Mouse (Mus musculus) intestine, embryonic 16.5 days (tissue): ENCODE measurements at regions not wholly inside any gene's neighbourhood (a gene's known extent, or its start where the extent isn't known, plus 50 kb on each side); places are given as distances from the start of the nearest gene placed in this dataset.

Experiments used
- ATAC-seq: fragments of 200-750 bp; cut with Nextera tagmentation; 2 replicates; pipeline ENCODE4 v1.8.0; 2017; ENCODE audit warnings: moderate TSS enrichment, moderate library complexity
- H3K27ac ChIP-seq: fragments of 300-500 bp; sonication (generic); 2 replicates; pipeline ENCODE4 v1.5.1; 2014; ENCODE audit warnings: mild to moderate bottlenecking, low read length
- H3K27me3 ChIP-seq: fragments of 300-500 bp; sonication (generic); replicated peaks from 2 replicates; pipeline ENCODE4 v1.6.1; 2014; ENCODE audit warnings: low read length, control low read depth, mixed read lengths; ENCODE audit not compliant: control insufficient read depth, insufficient read depth
- H3K36me3 ChIP-seq: fragments of 300-500 bp; sonication (generic); 2 replicates; pipeline ENCODE4 v1.6.1; 2014; ENCODE audit warnings: low read length, control low read depth; ENCODE audit not compliant: control insufficient read depth, insufficient read depth
- H3K4me1 ChIP-seq: fragments of 300-500 bp; sonication (generic); 2 replicates; pipeline ENCODE4 v1.6.1; 2014; ENCODE audit warnings: low read length, control low read depth, mixed read lengths; ENCODE audit not compliant: control insufficient read depth, insufficient read depth
- H3K4me2 ChIP-seq: fragments of 300-500 bp; sonication (generic); 2 replicates; pipeline ENCODE4 v1.6.1; 2014; ENCODE audit warnings: low read depth, low read length, control low read depth
- H3K4me3 ChIP-seq: fragments of 300-500 bp; sonication (generic); 2 replicates; pipeline ENCODE4 v1.5.1; 2014; ENCODE audit warnings: mild to moderate bottlenecking, low read length
- H3K9ac ChIP-seq: fragments of 300-500 bp; sonication (generic); 2 replicates; pipeline ENCODE4 v1.6.1; 2014; ENCODE audit warnings: low read depth, low read length
- H3K9me3 ChIP-seq: fragments of 300-500 bp; sonication (generic); 2 replicates; pipeline ENCODE4 v1.6.1; 2016; ENCODE audit warnings: low read length, control low read depth; ENCODE audit not compliant: control insufficient read depth
- WGBS: fragments of 180-500 bp; shearing (Covaris S2); extraction: QIAGEN DNeasy Blood & Tissue Kit; methylation state at CpG from one replicate; pipeline ENCODE4 v1.1.7; 2014; 5-methylcytosine and 5-hydroxymethylcytosine counted together

GRCm38 (mm10) chr3:54443791-54444190 is 82.9 kb downstream of the Postn start:
- Histone ChIP-seq H3K9ac (no peak overlapping the region), H3K27me3 (no peaks in the 10 kb centered on the region), H3K4me2 (no peak overlapping the region), H3K27ac (no peak overlapping the region), H3K4me3 (no peak overlapping the region), H3K36me3 (no peaks in the 10 kb centered on the region), H3K4me1 (no peaks in the 10 kb centered on the region), H3K9me3 (no peaks in the 10 kb centered on the region)
- 58% methylated on average over 1 of the region's 1 CpGs for WGBS
- ATAC-seq = no peak

DNA sequence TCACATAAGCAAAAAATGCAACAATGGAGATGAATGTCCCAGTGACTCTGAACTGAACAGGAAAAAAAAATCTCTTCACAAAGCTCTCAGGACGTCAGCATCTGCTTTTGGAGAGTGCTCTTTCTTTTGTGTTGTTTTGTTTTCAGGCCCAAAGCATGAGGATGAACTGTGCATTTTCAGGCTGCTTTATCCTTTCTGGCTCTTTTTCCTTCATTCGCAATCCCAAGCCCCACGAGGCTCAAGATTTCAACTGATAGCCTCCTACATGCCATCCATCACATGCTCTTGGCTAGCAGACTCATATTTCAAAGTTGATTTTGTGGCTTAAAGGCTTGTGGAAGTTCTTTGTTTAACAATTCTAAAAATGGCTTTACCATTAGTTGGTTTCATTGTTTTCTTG is 86.0 kb downstream of the Postn start:
- Histone ChIP-seq H3K27ac (no peak overlapping the region), H3K9me3 (no peaks in the 10 kb centered on the region), H3K4me2 (no peak overlapping the region), H3K4me1 (no peaks in the 10 kb centered on the region), H3K9ac (no peak overlapping the region), H3K36me3 (no peaks in the 10 kb centered on the region), H3K27me3 (no peaks in the 10 kb centered on the region), H3K4me3 (no peak overlapping the region)
- no peak for ATAC-seq
- WGBS = 43% methylated on average over 3 of the region's 3 CpGs

DNA sequence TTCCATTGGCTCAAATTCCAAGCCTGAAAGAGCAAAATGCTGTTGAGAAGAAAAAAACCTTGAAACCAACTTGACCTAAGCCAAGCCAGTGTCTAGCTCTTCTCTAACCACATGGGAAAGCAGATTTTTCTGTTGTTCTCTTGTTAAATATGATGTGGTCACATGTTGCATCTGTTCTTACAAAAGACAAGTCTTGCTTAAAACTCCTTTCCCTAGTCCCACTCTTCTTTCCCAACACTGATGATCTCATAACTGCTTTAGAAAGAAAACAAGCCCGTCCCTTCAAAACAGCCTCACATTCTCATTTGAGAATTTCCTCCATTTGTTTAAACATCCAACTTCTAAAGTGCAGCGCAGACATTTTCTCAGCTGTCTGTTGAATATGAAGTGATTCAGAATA is 96.5 kb downstream of the Postn start:
- 70% methylated on average over 2 of the region's 2 CpGs for WGBS
- Histone ChIP-seq H3K27me3 (no peaks in the 10 kb centered on the region), H3K9ac (no peak overlapping the region), H3K27ac (no peak overlapping the region), H3K36me3 (no peaks in the 10 kb centered on the region), H3K9me3 (no peaks in the 10 kb centered on the region), H3K4me3 (no peak overlapping the region), H3K4me1 (no peaks in the 10 kb centered on the region), H3K4me2 (no peak overlapping the region)
- ATAC-seq = no peak

DNA sequence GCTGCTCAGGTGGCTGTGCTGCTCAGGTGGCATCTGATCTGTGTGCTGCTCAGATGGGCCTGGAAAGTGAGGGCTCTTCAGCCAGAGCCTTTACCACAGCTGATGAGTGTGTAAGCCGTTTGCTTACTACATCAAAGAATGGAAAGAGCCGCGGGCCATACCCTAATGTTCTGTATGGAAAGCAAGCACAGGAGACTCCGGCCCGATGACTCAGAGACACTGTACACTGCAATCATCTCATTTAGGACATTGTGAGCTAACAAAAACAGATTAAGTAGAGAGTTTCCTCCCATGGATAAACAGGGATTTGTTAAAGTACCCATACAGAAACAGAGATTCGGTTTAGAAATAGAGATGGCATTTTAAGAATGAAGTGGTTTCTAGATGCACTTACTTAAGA is 100.5 kb downstream of the Postn start:
- Histone ChIP-seq H3K27me3 (no peaks in the 10 kb centered on the region), H3K4me1 (no peaks in the 10 kb centered on the region), H3K36me3 (no peaks in the 10 kb centered on the region), H3K27ac (no peak overlapping the region), H3K4me3 (no peak overlapping the region), H3K9me3 (no peaks in the 10 kb centered on the region), H3K4me2 (no peak overlapping the region), H3K9ac (no peak overlapping the region)
- ATAC-seq = no peak
- 89% methylated on average over 6 of the region's 6 CpGs for WGBS

DNA sequence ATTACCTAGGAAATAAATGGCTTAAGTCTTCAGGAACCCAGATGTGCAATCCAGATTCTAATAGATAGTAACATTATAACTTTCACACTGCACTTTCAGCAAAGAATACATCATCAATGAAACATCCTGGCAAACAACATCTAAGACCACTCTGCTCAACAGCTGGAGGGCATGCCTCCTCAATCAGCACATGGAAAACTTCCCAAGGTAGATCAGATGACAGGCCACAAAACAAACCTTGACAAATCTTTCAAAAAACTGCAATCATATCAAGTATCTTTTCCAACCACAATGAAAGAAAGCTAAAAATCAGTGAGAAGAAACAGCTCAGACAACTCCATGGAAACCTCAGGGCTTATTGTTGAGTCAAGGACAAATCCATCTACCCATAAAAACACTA is 105.2 kb downstream of the Postn start:
- ATAC-seq = no peak
- no peaks in the 10 kb centered on the region for H3K36me3 ChIP-seq

DNA sequence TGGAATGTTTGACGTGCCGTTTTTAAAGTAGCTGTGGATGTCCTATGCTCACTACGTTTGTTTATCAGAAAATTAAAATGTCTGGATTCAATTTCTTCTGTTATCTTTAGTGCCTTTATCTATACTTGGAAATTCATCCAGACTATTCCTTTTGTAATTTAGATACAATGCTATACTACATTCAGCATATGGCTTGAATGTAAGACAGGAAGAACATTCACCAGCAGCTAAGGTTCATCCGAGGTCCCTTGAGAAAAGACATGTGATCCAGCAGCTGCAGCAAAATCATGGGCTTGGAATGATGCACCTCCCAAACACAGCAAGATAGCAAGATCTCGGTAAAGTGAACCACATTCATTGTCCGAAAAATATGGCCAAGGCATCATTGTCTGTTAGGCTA is 113.3 kb downstream of the Postn start:
- Histone ChIP-seq H3K9me3 (no peaks in the 10 kb centered on the region), H3K27me3 (no peaks in the 10 kb centered on the region), H3K9ac (no peak overlapping the region), H3K4me2 (no peak overlapping the region), H3K27ac (no peak overlapping the region), H3K36me3 (no peaks in the 10 kb centered on the region), H3K4me1 (peaks cover 6% of the 10 kb centered on the region), H3K4me3 (no peak overlapping the region)
- 66% methylated on average over 6 of the region's 6 CpGs for WGBS
- no peak for ATAC-seq

More for the DNA sequence above, 105.2 kb downstream of the Postn start:
- Histone ChIP-seq H3K27ac (no peak overlapping the region), H3K9ac (no peak overlapping the region), H3K9me3 (no peaks in the 10 kb centered on the region), H3K4me1 (no peaks in the 10 kb centered on the region), H3K4me3 (no peak overlapping the region), H3K4me2 (no peak overlapping the region), H3K27me3 (no peaks in the 10 kb centered on the region)

DNA sequence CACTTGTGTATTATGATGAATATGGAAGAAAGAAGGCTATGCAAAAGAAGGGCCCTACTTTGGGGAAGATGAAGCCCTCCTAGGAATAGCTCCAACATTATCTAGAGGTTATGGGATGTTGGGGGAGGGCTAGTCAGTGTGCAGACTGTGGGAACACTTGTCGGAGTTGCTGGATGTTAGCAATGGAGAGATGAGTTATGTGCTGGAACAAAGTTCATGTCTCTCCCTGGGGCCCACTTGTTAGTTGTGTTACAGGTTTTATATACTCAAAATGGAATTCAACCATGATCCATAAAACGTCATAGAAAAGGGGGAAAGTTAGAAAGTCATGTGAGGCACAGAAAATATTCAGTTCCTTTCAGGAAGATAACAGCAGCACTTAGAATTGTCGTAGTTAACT is 115.0 kb downstream of the Postn start:
- no peak overlapping the region for H3K4me2 ChIP-seq
- H3K27ac ChIP-seq = no peak overlapping the region
- H3K9ac ChIP-seq = no peak overlapping the region
- H3K4me3 ChIP-seq = no peak overlapping the region
- H3K36me3 ChIP-seq = no peaks in the 10 kb centered on the region
- no peaks in the 10 kb centered on the region for H3K9me3 ChIP-seq
- H3K4me1 ChIP-seq = peaks cover 6% of the 10 kb centered on the region
- WGBS = 45% methylated on average over 3 of the region's 3 CpGs
- no peaks in the 10 kb centered on the region for H3K27me3 ChIP-seq
- ATAC-seq = peak; percentile 68; the same call in 1 of the 2 replicates

- Histone ChIP-seq H3K9me3 (no peaks in the 10 kb centered on the region), H3K27ac (no peak overlapping the region), H3K4me1 (peaks cover 6% of the 10 kb centered on the region), H3K9ac (no peak overlapping the region), H3K36me3 (no peaks in the 10 kb centered on the region), H3K27me3 (no peaks in the 10 kb centered on the region), H3K4me2 (no peak overlapping the region), H3K4me3 (no peak overlapping the region)
- ATAC-seq = peak; percentile 50
- WGBS = 47% methylated on average over 4 of the region's 4 CpGs
Measured at GRCm38 (mm10) chr3:54477986-54478385, 117.1 kb downstream of the Postn start.

DNA sequence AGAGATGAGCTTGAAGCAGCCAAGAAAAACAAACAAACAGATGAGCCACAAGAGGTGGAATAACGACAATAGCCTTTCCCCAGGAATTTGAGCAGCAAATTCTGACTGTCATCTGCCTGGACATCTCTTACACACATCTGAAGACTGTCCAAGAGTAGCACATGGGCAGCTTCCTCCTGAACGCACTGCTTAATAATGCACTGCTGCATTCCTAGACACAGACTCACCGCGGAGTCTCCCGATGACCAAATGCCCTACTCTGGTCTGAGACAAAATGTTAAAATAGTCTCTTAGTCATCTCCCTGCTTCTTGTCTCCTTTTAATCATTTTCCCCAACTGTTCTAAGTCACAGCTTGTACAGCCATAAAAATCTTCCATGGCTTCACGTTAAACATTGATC is 119.3 kb downstream of the Postn start:
- Histone ChIP-seq H3K4me3 (no peak overlapping the region), H3K36me3 (no peaks in the 10 kb centered on the region), H3K4me2 (no peak overlapping the region), H3K9ac (no peak overlapping the region), H3K27me3 (no peaks in the 10 kb centered on the region), H3K9me3 (no peaks in the 10 kb centered on the region), H3K27ac (no peak overlapping the region), H3K4me1 (peaks cover 6% of the 10 kb centered on the region)
- 66% methylated on average over 6 of the region's 6 CpGs for WGBS
- no peak for ATAC-seq

- Histone ChIP-seq H3K27ac (no peak overlapping the region), H3K4me3 (no peak overlapping the region), H3K27me3 (no peaks in the 10 kb centered on the region), H3K9me3 (no peaks in the 10 kb centered on the region), H3K36me3 (no peaks in the 10 kb centered on the region), H3K4me2 (no peak overlapping the region), H3K9ac (no peak overlapping the region), H3K4me1 (no peaks in the 10 kb centered on the region)
- no peak for ATAC-seq
- 92% methylated on average over 2 of the region's 2 CpGs for WGBS
Measured at GRCm38 (mm10) chr3:54487346-54487745, 126.4 kb downstream of the Postn start.
